Comparison of ENCODE assay signal across 8 mouse cellular contexts in genomic region chr19:55740753-55741438, GRCm38 (mm10). TPM values are rescaled to one million over a fixed set of nuclear protein-coding genes. Genes with fewer than 3 reads are reported as not detected.
DNase-seq lines count a peak whose midpoint lies in the region; ATAC-seq lines count a peak whose summit lies in the region.

No protein-coding gene starts in this region.

- peaks cover 32% of the 10 kb centered on the region for H3K27me3 ChIP-seq in hindbrain, embryonic 13.5 days
- H3K27me3 ChIP-seq in megakaryocyte, embryonic 14.5 days (replicated peaks), result peaks cover 66% of the 10 kb centered on the region

- H3K36me3 ChIP-seq in hindbrain, embryonic 13.5 days, result no peaks in the 10 kb centered on the region
- H3K36me3 ChIP-seq in megakaryocyte, embryonic 14.5 days (replicated peaks; ENCODE audit: low read length), result no peaks in the 10 kb centered on the region

- intact Hi-C loops in left cerebral cortex, postnatal 36 days (cut with DNase I), result loop anchor here (5.0 kb wide), 2 partner anchors 156 to 329 kb away; no protein-coding TSS in a partner anchor

- WGBS in hindbrain, embryonic 13.5 days, result 15% methylated on average over 10 of the region's 10 CpGs

- peak; percentile 22 for DNase-seq in embryo, embryonic 10.5 days (ENCODE audit: low spot score)
- DNase-seq in embryo, embryonic 9.5 days (ENCODE audit: extremely low spot score), result no peak
- no peak for DNase-seq in right cerebral cortex, adult 2 months (ENCODE audit: low spot score in 2 of 2)
- DNase-seq in urinary bladder, postnatal 10 days (ENCODE audit: low spot score), result no peak
- no peak for DNase-seq in left cerebral cortex, postnatal 36 days (ENCODE audit: low spot score in 2 of 2)

- no peaks in the 10 kb centered on the region for H3K9me3 ChIP-seq in hindbrain, embryonic 13.5 days
- no peaks in the 10 kb centered on the region for H3K9me3 ChIP-seq in megakaryocyte, embryonic 14.5 days

- H3K4me3 ChIP-seq in hindbrain, embryonic 13.5 days, result peak overlapping the region; percentile 48
- H3K4me3 ChIP-seq in megakaryocyte, embryonic 14.5 days (replicated peaks), result peak overlapping the region; percentile 93

- peak overlapping the region; percentile 53; the same call in 1 of the 2 replicates for H3K9ac ChIP-seq in hindbrain, embryonic 13.5 days

- H3K4me1 ChIP-seq in hindbrain, embryonic 13.5 days (replicated peaks), result peaks cover 42% of the 10 kb centered on the region
- H3K4me1 ChIP-seq in megakaryocyte, embryonic 14.5 days, result peaks cover 21% of the 10 kb centered on the region

- 0 out of 2 replicates have a peak overlapping the region, but pooled peaks have one; percentile 35 for H3K27ac ChIP-seq in hindbrain, embryonic 13.5 days

- peak; percentile 27 for ATAC-seq in common myeloid progenitor, adult 5-6 weeks (replicated peaks; ENCODE audit: low read depth, poor library complexity, severe bottlenecking)
- no peak for ATAC-seq in hindbrain, embryonic 13.5 days (ENCODE audit: low FRiP score)

- peak overlapping the region; percentile 61 for H3K4me2 ChIP-seq in hindbrain, embryonic 13.5 days

RNA-seq across cellular contexts. Expression of gene Tcf7l2, which starts 0.7 kb away (rescaled TPM):
- total RNA-seq in common myeloid progenitor, adult 5-6 weeks (2017), result 1.7 and 2.1 TPM in 2 replicates
- polyA plus RNA-seq in hindbrain, embryonic 13.5 days (2015; fragmentation: Nextera tagmentation; extraction: Ambion mirVana), result 29.6 and 36.3 TPM in 2 replicates
- 2.4 TPM in 1 of 2 replicates, not detected in the other for polyA plus RNA-seq in megakaryocyte, embryonic 14.5 days (2012; ENCODE audit: insufficient read depth, low replicate concordance)
- 10 to 100 TPM in 1 of 2 experiments, 1 to 10 TPM in 1; 8.5 to 10.6 TPM for total RNA-seq in left cerebral cortex, postnatal 36 days (2021)
